Mouse (Mus musculus) forebrain, embryonic 14.5 days (tissue): Measurements from ENCODE around the gene Mvp. TPM values are rescaled to one million over a fixed set of nuclear protein-coding genes. Genes with fewer than 3 reads are reported as not detected.

Source experiments
- ATAC-seq: fragments of 200-750 bp; cut with Nextera tagmentation; 2 replicates; pipeline ENCODE4 v1.8.0; 2017; ENCODE audit warnings: mild to moderate bottlenecking, moderate library complexity
- DNase-seq: peaks from one replicate; pipeline ENCODE4 v3.0.0-alpha.2; 2015; ENCODE audit warnings: low spot score
- H3K27ac ChIP-seq: fragments of 300-500 bp; sonication (generic); 2 replicates; pipeline ENCODE4 v1.5.1; 2014; ENCODE audit warnings: low read depth, mild to moderate bottlenecking, control low read depth, low read length, moderate library complexity
- H3K27me3 ChIP-seq: fragments of 300-500 bp; sonication (generic); replicated peaks from 2 replicates; pipeline ENCODE4 v1.6.1; 2014; ENCODE audit warnings: low read length, control low read depth, mixed read lengths; ENCODE audit not compliant: control insufficient read depth, insufficient read depth
- H3K36me3 ChIP-seq: fragments of 300-500 bp; sonication (generic); 2 replicates; pipeline ENCODE4 v1.6.1; 2014; ENCODE audit warnings: low read length, control low read depth; ENCODE audit not compliant: control insufficient read depth, insufficient read depth
- H3K4me1 ChIP-seq: fragments of 300-500 bp; sonication (generic); 2 replicates; pipeline ENCODE4 v1.6.1; 2014; ENCODE audit warnings: antibody characterized with exemption, low read length, control low read depth; ENCODE audit not compliant: control insufficient read depth, insufficient read depth
- H3K4me2 ChIP-seq: fragments of 300-500 bp; sonication (generic); 2 replicates; pipeline ENCODE4 v1.6.1; 2014; ENCODE audit warnings: mild to moderate bottlenecking, control low read depth, low read length
- H3K4me3 ChIP-seq: fragments of 300-500 bp; sonication (generic); 2 replicates; pipeline ENCODE4 v1.5.1; 2014; ENCODE audit warnings: low read depth, low read length, control low read depth
- H3K9ac ChIP-seq: fragments of 300-500 bp; sonication (generic); 2 replicates; pipeline ENCODE4 v1.6.1; 2014; ENCODE audit warnings: mild to moderate bottlenecking, low read length, control low read depth, moderate library complexity
- H3K9me3 ChIP-seq: fragments of 300-500 bp; sonication (generic); replicated peaks from 2 replicates; pipeline ENCODE4 v1.6.1; 2016; ENCODE audit warnings: low read length, control low read depth, mixed read lengths; ENCODE audit not compliant: control insufficient read depth
- WGBS: fragments of 180-500 bp; shearing (Covaris S2); extraction: QIAGEN DNeasy Blood & Tissue Kit; methylation state at CpG from one replicate; pipeline ENCODE4 v1.1.7; 2014; 5-methylcytosine and 5-hydroxymethylcytosine counted together
- polyA plus RNA-seq: library from polyadenylated mRNA; unstranded; fragments of >200 nt; fragmentation: Nextera tagmentation; extraction: Ambion mirVana; gene quantifications from 2 replicates; pipeline ENCODE4 v1.2.1, GENCODE M21; 2014

Gene Mvp
- polyA plus RNA-seq, 1 experiment from 2014 or later: 1.8 TPM

DNA sequence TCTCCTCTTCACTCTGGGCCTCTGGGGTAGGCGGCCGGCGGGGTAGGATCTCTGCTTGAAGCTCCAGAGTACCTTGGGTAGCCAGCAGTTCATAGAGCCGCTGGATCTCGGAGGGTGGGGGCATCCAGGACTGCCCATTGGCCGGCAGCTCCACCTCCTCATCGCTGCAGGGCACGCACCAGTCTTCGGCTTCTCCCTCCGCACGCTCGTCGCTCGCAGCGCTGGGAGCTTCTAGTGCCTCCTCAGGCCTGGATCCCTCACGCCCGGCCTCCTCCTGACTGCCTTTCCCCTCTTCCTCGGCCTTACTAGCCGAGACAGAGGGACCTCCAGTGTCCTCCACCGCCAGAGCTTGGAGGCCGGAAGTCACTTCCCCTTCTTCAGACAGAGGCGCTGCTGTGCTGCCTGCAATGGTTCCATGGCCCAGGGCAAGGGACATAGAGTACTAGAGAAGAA is 2.1 kb upstream of the Mvp start:
- WGBS: 1% methylated on average over 22 of the region's 22 CpGs
- ATAC-seq: peak; percentile 29
- H3K27ac ChIP-seq: peak overlapping the region; percentile 93

DNA sequence TGATC is 1.9 kb upstream of the Mvp start, which contains the start of gene Pagr1b:
Gene Pagr1b (minus strand): TSS at position 4 of the 5 bp plus-strand sequence.
- peaks cover 31% of the 10 kb centered on the region for H3K4me1 ChIP-seq

More for the DNA sequence above, 2.1 kb upstream of the Mvp start:
- H3K9ac ChIP-seq: peak overlapping the region; percentile 88
- peak overlapping the region; percentile 73 for H3K4me3 ChIP-seq
- peak overlapping the region; percentile 96 for H3K4me2 ChIP-seq
- H3K9me3 ChIP-seq: no peaks in the 10 kb centered on the region
- no peak for DNase-seq
- H3K36me3 ChIP-seq: peaks cover 38% of the 10 kb centered on the region
- peaks cover 33% of the 10 kb centered on the region for H3K4me1 ChIP-seq
- no peaks in the 10 kb centered on the region for H3K27me3 ChIP-seq

DNA sequence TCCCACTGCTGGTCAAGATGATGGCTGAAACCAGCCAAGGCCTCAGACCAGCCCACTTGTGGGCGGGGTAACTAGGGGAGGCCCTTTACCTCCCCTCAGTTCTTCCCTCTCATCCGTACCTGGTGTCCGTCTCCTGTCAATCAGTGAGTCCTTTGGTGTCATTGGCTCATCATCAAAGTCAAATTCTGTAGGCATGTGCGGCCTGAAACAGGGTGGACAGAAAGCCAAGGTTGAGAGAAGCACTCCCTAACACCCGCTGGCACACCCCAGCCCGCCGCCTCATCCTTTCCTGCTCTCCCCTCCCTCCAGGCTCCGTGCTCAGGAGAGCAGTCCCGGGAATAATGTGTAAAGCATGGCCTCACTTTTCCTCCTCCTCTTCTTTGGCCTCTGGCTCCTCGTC is 1.7 kb upstream of the Mvp start:
- Histone ChIP-seq H3K36me3 (peaks cover 38% of the 10 kb centered on the region), H3K9ac (peak overlapping the region; percentile 88), H3K27ac (peak overlapping the region; percentile 93), H3K4me3 (peak overlapping the region; percentile 73), H3K4me1 (peaks cover 30% of the 10 kb centered on the region), H3K4me2 (peak overlapping the region; percentile 96), H3K27me3 (no peaks in the 10 kb centered on the region), H3K9me3 (no peaks in the 10 kb centered on the region)
- DNase-seq: peak; percentile 37
- 3% methylated on average over 10 of the region's 10 CpGs for WGBS
- no peak for ATAC-seq

More for the DNA sequence above, 1.9 kb upstream of the Mvp start, which contains the start of gene Pagr1b:
- no peak for ATAC-seq
- H3K9ac ChIP-seq: peak within 1 kb of the TSS; percentile 88
- peak within 1 kb of the TSS; percentile 96 for H3K4me2 ChIP-seq
- no peak for DNase-seq
- H3K27me3 ChIP-seq: no peaks in the 10 kb centered on the region
- H3K36me3 ChIP-seq: peaks cover 38% of the 10 kb centered on the region
- H3K9me3 ChIP-seq: no peaks in the 10 kb centered on the region
- peak within 1 kb of the TSS; percentile 93 for H3K27ac ChIP-seq
- peak within 1 kb of the TSS; percentile 73 for H3K4me3 ChIP-seq

DNA sequence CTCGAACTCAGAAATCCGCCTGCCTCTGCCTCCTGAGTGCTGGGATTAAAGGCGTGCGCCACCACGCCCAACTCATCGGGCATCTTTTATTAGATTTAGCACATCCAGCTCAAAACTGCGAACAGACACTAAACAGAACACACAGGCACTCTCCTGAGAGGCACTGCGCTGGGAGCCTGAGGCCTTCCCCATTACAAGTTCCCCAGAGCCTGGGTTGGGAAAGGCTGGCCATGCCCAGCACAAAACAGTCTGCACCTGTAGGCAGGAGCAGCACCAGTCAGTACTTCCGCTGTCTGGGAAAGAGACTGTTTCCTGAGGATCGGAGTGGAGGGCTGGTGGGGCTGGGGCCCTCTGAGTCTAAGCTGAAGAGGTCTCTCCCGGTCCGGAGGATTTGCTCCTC is 572 bp upstream of the Mvp start:
- ATAC-seq (no peak), DNase-seq (no peak)
- H3K4me3 ChIP-seq: no peak overlapping the region
- H3K4me2 ChIP-seq: no peak overlapping the region
- H3K9ac ChIP-seq: 0 out of 2 replicates have a peak overlapping the region, but pooled peaks have one; percentile 25
- H3K27ac ChIP-seq: no peak overlapping the region
- H3K36me3 ChIP-seq: peaks cover 38% of the 10 kb centered on the region
- H3K9me3 ChIP-seq: no peaks in the 10 kb centered on the region
- WGBS: 90% methylated on average over 12 of the region's 12 CpGs
- no peaks in the 10 kb centered on the region for H3K27me3 ChIP-seq
- peaks cover 24% of the 10 kb centered on the region for H3K4me1 ChIP-seq

DNA sequence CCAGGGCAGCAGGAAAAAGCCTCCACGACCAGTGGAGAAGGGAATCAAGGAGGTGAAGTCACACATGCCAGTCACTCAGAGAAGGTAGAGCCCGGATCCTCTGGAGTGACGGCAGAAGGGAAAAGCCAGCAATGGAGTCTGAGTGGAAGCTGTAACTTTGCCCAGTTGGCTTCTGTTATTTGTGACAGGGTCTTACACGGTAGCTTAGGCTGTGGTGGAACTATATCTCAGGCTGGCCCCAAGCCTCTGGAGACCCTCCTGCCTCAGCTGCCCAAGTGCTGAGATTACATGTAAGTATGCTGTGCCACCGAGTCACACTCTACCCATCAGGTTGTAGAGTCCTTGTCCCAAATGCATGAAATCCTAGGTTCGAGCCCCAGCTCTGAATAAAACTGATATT is 1.0 kb downstream of the Mvp start:
- 95% methylated on average over 6 of the region's 6 CpGs for WGBS
- DNase-seq (no peak), ATAC-seq (no peak)
- H3K4me3 ChIP-seq: no peak overlapping the region
- no peak overlapping the region for H3K4me2 ChIP-seq
- H3K27me3 ChIP-seq: no peaks in the 10 kb centered on the region
- no peak overlapping the region for H3K27ac ChIP-seq
- H3K36me3 ChIP-seq: peaks cover 38% of the 10 kb centered on the region
- H3K4me1 ChIP-seq: peaks cover 20% of the 10 kb centered on the region
- H3K9ac ChIP-seq: no peak overlapping the region
- no peaks in the 10 kb centered on the region for H3K9me3 ChIP-seq

DNA sequence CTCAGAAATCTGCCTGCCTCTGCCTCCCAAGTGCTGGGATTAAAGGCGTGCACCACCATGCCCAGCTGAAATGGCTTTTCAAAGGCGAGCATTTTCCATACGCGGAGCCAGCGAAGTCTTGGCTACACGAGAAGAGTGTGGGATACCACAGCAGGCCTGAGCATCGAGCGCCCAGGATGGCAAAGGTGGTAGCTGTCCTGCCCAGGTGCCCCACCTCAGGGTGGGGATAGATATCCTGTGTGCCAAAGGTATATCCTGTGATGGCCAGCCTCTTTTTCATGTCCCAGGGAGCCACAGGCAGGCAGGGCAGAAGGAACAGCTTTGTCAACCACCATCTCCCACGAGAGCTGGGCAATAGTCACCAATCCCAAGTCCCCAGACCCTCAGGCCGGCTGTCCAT is 1.6 kb downstream of the Mvp start:
- Histone ChIP-seq H3K4me1 (peaks cover 19% of the 10 kb centered on the region), H3K4me3 (no peak overlapping the region), H3K9me3 (no peaks in the 10 kb centered on the region), H3K27ac (no peak overlapping the region), H3K9ac (no peak overlapping the region), H3K36me3 (peaks cover 38% of the 10 kb centered on the region), H3K27me3 (no peaks in the 10 kb centered on the region), H3K4me2 (no peak overlapping the region)
- 96% methylated on average over 10 of the region's 10 CpGs for WGBS
- ATAC-seq (no peak), DNase-seq (no peak)

DNA sequence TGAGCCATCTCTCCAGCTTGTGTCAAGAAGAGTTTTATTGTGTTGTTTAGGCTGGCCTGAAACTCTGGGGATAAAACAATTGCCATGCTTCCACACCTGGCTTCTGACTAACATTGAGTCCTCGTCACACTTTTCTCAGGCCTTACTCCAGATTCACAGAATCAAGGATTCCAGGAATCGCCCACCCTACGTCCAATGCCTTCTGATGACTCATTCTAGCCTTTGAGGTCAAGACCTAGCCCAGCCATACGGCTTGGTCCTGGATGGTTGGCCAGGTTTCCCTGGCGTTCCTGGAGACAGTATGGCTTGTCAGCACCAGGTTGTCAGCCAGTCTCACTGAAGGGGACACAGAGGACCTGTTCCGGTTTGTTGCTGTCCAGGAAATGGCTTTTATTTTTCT is 2.0 kb downstream of the Mvp start:
- no peaks in the 10 kb centered on the region for H3K9me3 ChIP-seq
- no peak overlapping the region for H3K4me3 ChIP-seq
- peaks cover 16% of the 10 kb centered on the region for H3K4me1 ChIP-seq
- WGBS: 93% methylated on average over 6 of the region's 6 CpGs
- H3K9ac ChIP-seq: no peak overlapping the region
- H3K36me3 ChIP-seq: peaks cover 38% of the 10 kb centered on the region
- no peaks in the 10 kb centered on the region for H3K27me3 ChIP-seq
- H3K4me2 ChIP-seq: no peak overlapping the region
- ATAC-seq (no peak), DNase-seq (no peak)
- no peak overlapping the region for H3K27ac ChIP-seq

DNA sequence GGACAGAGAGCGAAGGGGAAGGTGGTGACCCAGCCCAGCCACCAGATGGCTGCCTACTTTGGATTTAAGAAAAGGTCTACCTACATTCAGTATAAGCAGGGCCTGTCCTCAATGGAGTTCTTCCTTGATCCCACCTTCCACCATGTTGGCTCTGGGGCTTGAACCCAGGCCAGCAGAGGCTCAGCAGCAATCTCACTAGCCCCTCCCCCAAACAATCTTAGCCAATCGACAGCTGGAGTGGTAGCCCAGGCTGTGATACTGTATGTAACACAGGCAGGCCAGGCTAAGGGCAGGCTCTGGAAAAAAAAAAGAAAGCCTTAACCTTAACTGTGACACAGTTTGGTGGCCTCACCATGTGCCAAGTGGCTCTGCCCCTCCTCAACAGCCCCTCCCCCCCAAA is 2.7 kb downstream of the Mvp start:
- no peak overlapping the region for H3K27ac ChIP-seq
- no peak overlapping the region for H3K9ac ChIP-seq
- no peak overlapping the region for H3K4me3 ChIP-seq
- ATAC-seq (no peak), DNase-seq (no peak)
- H3K9me3 ChIP-seq: no peaks in the 10 kb centered on the region
- H3K27me3 ChIP-seq: no peaks in the 10 kb centered on the region
- peaks cover 16% of the 10 kb centered on the region for H3K4me1 ChIP-seq
- H3K4me2 ChIP-seq: no peak overlapping the region
- 75% methylated on average over 2 of the region's 2 CpGs for WGBS
- H3K36me3 ChIP-seq: peaks cover 38% of the 10 kb centered on the region

DNA sequence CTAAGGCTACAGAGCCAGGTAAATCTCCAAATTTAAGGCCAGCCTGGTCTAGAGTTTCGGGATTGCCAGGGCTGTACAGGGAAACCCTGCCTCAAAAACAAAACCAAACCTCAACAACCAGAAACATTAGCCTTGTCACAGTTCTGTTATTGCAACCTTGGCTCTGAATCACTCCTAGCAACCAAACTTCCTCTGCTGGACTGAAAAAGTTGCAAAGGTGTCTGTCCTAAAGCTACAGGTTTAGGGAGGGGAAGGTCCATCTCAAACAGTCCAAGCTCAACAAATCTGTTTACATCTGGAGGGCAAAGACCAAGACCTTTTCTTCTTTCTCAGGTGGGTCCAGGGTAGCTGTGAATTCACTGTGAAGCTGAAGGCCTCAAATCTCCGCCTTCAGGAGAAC is 3.4 kb downstream of the Mvp start:
- ATAC-seq: no peak
- no peaks in the 10 kb centered on the region for H3K27me3 ChIP-seq
- DNase-seq: no peak
- H3K4me1 ChIP-seq: peaks cover 15% of the 10 kb centered on the region
- H3K4me3 ChIP-seq: no peak overlapping the region
- 96% methylated on average over 2 of the region's 2 CpGs for WGBS
- no peak overlapping the region for H3K9ac ChIP-seq
- H3K9me3 ChIP-seq: no peaks in the 10 kb centered on the region
- H3K27ac ChIP-seq: no peak overlapping the region
- H3K36me3 ChIP-seq: peaks cover 38% of the 10 kb centered on the region
- no peak overlapping the region for H3K4me2 ChIP-seq
